Mouse (Mus musculus): Measurements from ENCODE around the gene Ahcyl2. TPM values are rescaled to one million over a fixed set of nuclear protein-coding genes. Genes with fewer than 3 reads are reported as not detected.
A peak's percentile ranks its signal among the peaks of the same experiment; 100 is the strongest.

Ahcyl2 gene
- polyA plus RNA-seq, 1 experiment from 2014 or later = 24.2 TPM

- H3K4me1 ChIP-seq (replicated peaks; ENCODE audit: control insufficient read depth, insufficient read depth, low read length) = no peaks in the 10 kb centered on the region
These were observed 5.3 kb upstream of the Ahcyl2 start for GRCm38 (mm10) chr6:29762524-29762923.

GRCm38 (mm10) chr6:29766874-29767273 is 937 bp upstream of the Ahcyl2 start:
- no peaks in the 10 kb centered on the region for H3K27me3 ChIP-seq (ENCODE audit: control insufficient read depth, insufficient read depth, low read length)
- no peak overlapping the region for H3K9ac ChIP-seq
- no peak overlapping the region for H3K4me2 ChIP-seq (replicated peaks)
- no peak overlapping the region for H3K27ac ChIP-seq
- H3K4me1 ChIP-seq (replicated peaks; ENCODE audit: control insufficient read depth, insufficient read depth, low read length) = peaks cover 20% of the 10 kb centered on the region
- no peak for DNase-seq (ENCODE audit: low spot score)
- H3K36me3 ChIP-seq (replicated peaks; ENCODE audit: control insufficient read depth, insufficient read depth) = no peaks in the 10 kb centered on the region
- no peak overlapping the region for H3K4me3 ChIP-seq (replicated peaks; ENCODE audit: low read length)
- H3K9me3 ChIP-seq (ENCODE audit: control insufficient read depth, low read length) = no peaks in the 10 kb centered on the region
- no peak for ATAC-seq (ENCODE audit: low FRiP score)
- WGBS = 89% methylated on average over 2 of the region's 2 CpGs

More at GRCm38 (mm10) chr6:29762524-29762923, 5.3 kb upstream of the Ahcyl2 start:
- Histone ChIP-seq H3K4me2 (replicated peaks) (no peak overlapping the region), H3K36me3 (replicated peaks; ENCODE audit: control insufficient read depth, insufficient read depth) (no peaks in the 10 kb centered on the region; the same call in 1 of the 2 replicates), H3K9me3 (ENCODE audit: control insufficient read depth, low read length) (no peaks in the 10 kb centered on the region), H3K4me3 (replicated peaks; ENCODE audit: low read length) (no peak overlapping the region), H3K27ac (no peak overlapping the region), H3K9ac (no peak overlapping the region), H3K27me3 (ENCODE audit: control insufficient read depth, insufficient read depth, low read length) (no peaks in the 10 kb centered on the region)
- DNase-seq (ENCODE audit: low spot score) = peak; percentile 40
- WGBS = 72% methylated on average over 4 of the region's 4 CpGs
- ATAC-seq (ENCODE audit: low FRiP score) = no peak

- H3K4me3 ChIP-seq (replicated peaks; ENCODE audit: low read length) = peak overlapping the region; percentile 91
- H3K27me3 ChIP-seq (ENCODE audit: control insufficient read depth, insufficient read depth, low read length) = no peaks in the 10 kb centered on the region
- peak overlapping the region; percentile 92 for H3K27ac ChIP-seq
- H3K36me3 ChIP-seq (replicated peaks; ENCODE audit: control insufficient read depth, insufficient read depth) = no peaks in the 10 kb centered on the region
- H3K9ac ChIP-seq = peak overlapping the region; percentile 85
- peaks cover 24% of the 10 kb centered on the region for H3K4me1 ChIP-seq (replicated peaks; ENCODE audit: control insufficient read depth, insufficient read depth, low read length)
- peak overlapping the region; percentile 68 for H3K4me2 ChIP-seq (replicated peaks)
- DNase-seq (ENCODE audit: low spot score) (peak; percentile 44), ATAC-seq (ENCODE audit: low FRiP score) (no peak; the same call in 1 of the 2 replicates)
- H3K9me3 ChIP-seq (ENCODE audit: control insufficient read depth, low read length) = no peaks in the 10 kb centered on the region
- under 1% methylated on average over 49 of the region's 50 CpGs for WGBS
These were observed 1.1 kb downstream of the Ahcyl2 start for GRCm38 (mm10) chr6:29768791-29769441.

- WGBS = 68% methylated on average over 2 of the region's 2 CpGs
- ATAC-seq (ENCODE audit: low FRiP score) = no peak
These were observed 3.0 kb downstream of the Ahcyl2 start for GRCm38 (mm10) chr6:29770672-29771321.

GRCm38 (mm10) chr6:29772236-29772635 is 4.4 kb downstream of the Ahcyl2 start:
- DNase-seq (ENCODE audit: low spot score) = no peak
- H3K27me3 ChIP-seq (ENCODE audit: control insufficient read depth, insufficient read depth, low read length) = no peaks in the 10 kb centered on the region
- H3K9ac ChIP-seq = no peak overlapping the region
- no peak overlapping the region for H3K4me2 ChIP-seq (replicated peaks)
- H3K36me3 ChIP-seq (replicated peaks; ENCODE audit: control insufficient read depth, insufficient read depth) = no peaks in the 10 kb centered on the region
- no peak for ATAC-seq (ENCODE audit: low FRiP score)
- peaks cover 26% of the 10 kb centered on the region for H3K4me1 ChIP-seq (replicated peaks; ENCODE audit: control insufficient read depth, insufficient read depth, low read length)
- no peaks in the 10 kb centered on the region for H3K9me3 ChIP-seq (ENCODE audit: control insufficient read depth, low read length)
- no peak overlapping the region for H3K27ac ChIP-seq
- H3K4me3 ChIP-seq (replicated peaks; ENCODE audit: low read length) = no peak overlapping the region
- 90% methylated on average over 3 of the region's 3 CpGs for WGBS

More at GRCm38 (mm10) chr6:29770672-29771321, 3.0 kb downstream of the Ahcyl2 start:
- no peaks in the 10 kb centered on the region for H3K36me3 ChIP-seq (replicated peaks; ENCODE audit: control insufficient read depth, insufficient read depth)
- no peak overlapping the region for H3K4me3 ChIP-seq (replicated peaks; ENCODE audit: low read length)
- DNase-seq (ENCODE audit: low spot score) = no peak
- no peak overlapping the region; the same call in 1 of the 2 replicates for H3K4me2 ChIP-seq (replicated peaks)
- no peak overlapping the region for H3K9ac ChIP-seq
- no peaks in the 10 kb centered on the region for H3K9me3 ChIP-seq (ENCODE audit: control insufficient read depth, low read length)
- no peaks in the 10 kb centered on the region for H3K27me3 ChIP-seq (ENCODE audit: control insufficient read depth, insufficient read depth, low read length)
- no peak overlapping the region for H3K27ac ChIP-seq
- H3K4me1 ChIP-seq (replicated peaks; ENCODE audit: control insufficient read depth, insufficient read depth, low read length) = peaks cover 26% of the 10 kb centered on the region

GRCm38 (mm10) chr6:29774161-29774560 is 6.3 kb downstream of the Ahcyl2 start:
- DNase-seq (ENCODE audit: low spot score) (no peak), ATAC-seq (ENCODE audit: low FRiP score) (no peak)
- no peaks in the 10 kb centered on the region for H3K9me3 ChIP-seq (ENCODE audit: control insufficient read depth, low read length)
- H3K4me2 ChIP-seq (replicated peaks) = no peak overlapping the region
- H3K27me3 ChIP-seq (ENCODE audit: control insufficient read depth, insufficient read depth, low read length) = no peaks in the 10 kb centered on the region
- no peak overlapping the region for H3K9ac ChIP-seq
- no peak overlapping the region for H3K27ac ChIP-seq
- peaks cover 25% of the 10 kb centered on the region for H3K4me1 ChIP-seq (replicated peaks; ENCODE audit: control insufficient read depth, insufficient read depth, low read length)
- H3K4me3 ChIP-seq (replicated peaks; ENCODE audit: low read length) = no peak overlapping the region
- 90% methylated on average over 1 of the region's 1 CpGs for WGBS
- H3K36me3 ChIP-seq (replicated peaks; ENCODE audit: control insufficient read depth, insufficient read depth) = no peaks in the 10 kb centered on the region

- Histone ChIP-seq H3K4me2 (replicated peaks) (no peak overlapping the region), H3K4me3 (replicated peaks; ENCODE audit: low read length) (no peak overlapping the region), H3K4me1 (replicated peaks; ENCODE audit: control insufficient read depth, insufficient read depth, low read length) (peaks cover 14% of the 10 kb centered on the region; the same call in 1 of the 2 replicates), H3K9ac (no peak overlapping the region), H3K36me3 (replicated peaks; ENCODE audit: control insufficient read depth, insufficient read depth) (no peaks in the 10 kb centered on the region), H3K27me3 (ENCODE audit: control insufficient read depth, insufficient read depth, low read length) (no peaks in the 10 kb centered on the region), H3K27ac (no peak overlapping the region), H3K9me3 (ENCODE audit: control insufficient read depth, low read length) (no peaks in the 10 kb centered on the region)
- no peak for DNase-seq (ENCODE audit: low spot score)
- WGBS = 93% methylated on average over 1 of the region's 1 CpGs
- ATAC-seq (ENCODE audit: low FRiP score) = no peak
These were observed 7.8 kb downstream of the Ahcyl2 start for GRCm38 (mm10) chr6:29775609-29776008.

GRCm38 (mm10) chr6:29776542-29777237 is 8.9 kb downstream of the Ahcyl2 start:
- Histone ChIP-seq H3K27ac (no peak overlapping the region), H3K9ac (no peak overlapping the region), H3K27me3 (ENCODE audit: control insufficient read depth, insufficient read depth, low read length) (no peaks in the 10 kb centered on the region), H3K36me3 (replicated peaks; ENCODE audit: control insufficient read depth, insufficient read depth) (no peaks in the 10 kb centered on the region), H3K4me3 (replicated peaks; ENCODE audit: low read length) (no peak overlapping the region), H3K4me2 (replicated peaks) (no peak overlapping the region), H3K4me1 (replicated peaks; ENCODE audit: control insufficient read depth, insufficient read depth, low read length) (peaks cover 7% of the 10 kb centered on the region; the same call in 1 of the 2 replicates), H3K9me3 (ENCODE audit: control insufficient read depth, low read length) (no peaks in the 10 kb centered on the region)
- 88% methylated on average over 4 of the region's 4 CpGs for WGBS
- no peak for DNase-seq (ENCODE audit: low spot score)
- no peak for ATAC-seq (ENCODE audit: low FRiP score)

GRCm38 (mm10) chr6:29777238-29777555 is 9.4 kb downstream of the Ahcyl2 start:
- Histone ChIP-seq H3K4me2 (replicated peaks) (no peak overlapping the region), H3K27me3 (ENCODE audit: control insufficient read depth, insufficient read depth, low read length) (no peaks in the 10 kb centered on the region), H3K9ac (no peak overlapping the region), H3K36me3 (replicated peaks; ENCODE audit: control insufficient read depth, insufficient read depth) (no peaks in the 10 kb centered on the region), H3K27ac (no peak overlapping the region), H3K4me3 (replicated peaks; ENCODE audit: low read length) (no peak overlapping the region), H3K9me3 (ENCODE audit: control insufficient read depth, low read length) (no peaks in the 10 kb centered on the region), H3K4me1 (replicated peaks; ENCODE audit: control insufficient read depth, insufficient read depth, low read length) (peaks cover 3% of the 10 kb centered on the region; the same call in 1 of the 2 replicates)
- ATAC-seq (ENCODE audit: low FRiP score) = no peak
- DNase-seq (ENCODE audit: low spot score) = no peak
- 81% methylated on average over 3 of the region's 3 CpGs for WGBS

Data from hindbrain, embryonic 14.5 days (tissue).